Mouse (Mus musculus): ENCODE data around the gene Duoxa2. TPM values are rescaled to one million over a fixed set of nuclear protein-coding genes. Genes with fewer than 3 reads are reported as not detected.
A peak's percentile ranks its signal among the peaks of the same experiment; 100 is the strongest.

The Duoxa2 gene
- polyA plus RNA-seq, 1 experiment from 2014 or later = 0.16 TPM

DNA sequence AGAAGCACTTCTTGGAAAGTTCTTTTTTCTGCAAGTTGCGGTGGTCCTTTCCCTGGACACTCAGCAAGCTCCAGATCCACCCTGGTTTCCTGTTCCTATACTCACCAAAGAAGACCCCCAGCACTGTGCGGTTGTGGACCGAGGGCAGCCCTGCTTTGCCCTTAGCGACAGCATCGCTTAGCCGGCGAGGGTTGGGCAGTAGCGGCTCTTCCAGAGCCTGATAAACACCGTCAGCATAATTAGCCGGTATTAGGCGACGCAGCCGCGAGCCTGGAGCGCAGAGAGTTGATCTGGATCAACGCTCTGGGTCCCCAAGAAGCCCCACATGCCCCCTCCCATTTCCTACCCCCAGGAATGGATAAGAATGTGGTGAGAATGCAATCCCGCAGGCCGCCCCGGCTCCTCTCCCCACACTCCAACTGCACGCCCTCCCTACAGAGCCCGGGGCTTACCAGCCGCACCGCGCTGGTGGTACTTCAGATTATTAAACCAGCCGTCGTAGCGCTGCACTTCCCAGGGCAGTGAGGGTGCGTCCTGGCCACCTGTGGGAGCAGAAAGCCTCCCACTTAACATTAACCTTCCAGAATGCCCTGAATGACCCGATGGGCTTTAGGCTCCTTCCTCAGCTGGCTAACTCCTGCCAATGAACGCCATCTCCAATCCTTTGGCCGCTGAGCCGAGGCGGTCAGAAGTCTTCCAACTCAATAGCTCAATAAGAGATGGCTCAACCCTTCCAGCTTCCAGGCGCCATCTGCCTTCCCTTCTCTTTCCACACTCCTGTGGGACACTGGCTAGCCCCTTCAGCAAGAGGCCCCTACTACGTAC, 1.2 kb upstream of the Duoxa2 start:
- Histone ChIP-seq H3K9me3 (ENCODE audit: control insufficient read depth, low read length) (no peaks in the 10 kb centered on the region), H3K4me2 (ENCODE audit: low read depth, low read length) (peak overlapping the region; percentile 30; the same call in 1 of the 2 replicates), H3K4me1 (ENCODE audit: control insufficient read depth, insufficient read depth, low read length) (peaks cover 28% of the 10 kb centered on the region), H3K27me3 (replicated peaks; ENCODE audit: control insufficient read depth, insufficient read depth, low read length) (peaks cover 80% of the 10 kb centered on the region), H3K27ac (ENCODE audit: low read length) (no peak overlapping the region), H3K9ac (ENCODE audit: low read depth, low read length) (no peak overlapping the region), H3K36me3 (ENCODE audit: control insufficient read depth, insufficient read depth, low read length) (no peaks in the 10 kb centered on the region), H3K4me3 (ENCODE audit: low read length) (no peak overlapping the region)
- no peak for ATAC-seq
- WGBS = 1% methylated on average over 35 of the region's 35 CpGs

DNA sequence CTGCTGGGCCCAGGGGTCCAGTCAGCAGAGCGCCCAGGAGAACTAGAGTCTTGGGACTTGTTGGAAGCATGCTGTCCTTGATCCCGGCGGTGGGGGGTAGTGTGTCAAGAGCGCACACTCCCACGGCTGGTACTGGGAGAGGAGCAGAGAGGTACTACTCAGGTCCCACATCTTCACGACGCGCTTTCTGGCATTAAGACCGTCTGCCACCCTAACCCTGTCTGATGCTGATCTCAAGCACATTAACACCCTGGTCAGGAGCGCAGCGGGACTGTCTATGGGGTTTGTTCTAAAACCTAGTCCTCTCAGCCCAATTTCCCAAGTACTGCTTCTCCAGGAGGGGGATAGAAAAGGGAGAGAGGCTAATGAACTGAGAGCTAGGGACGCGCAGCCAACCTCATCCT, 602 bp upstream of the Duoxa2 start, which contains the start of gene Duox2:
Gene Duox2, minus strand, starts transcription at position 354 of the 404 bp plus-strand sequence.
- H3K27ac ChIP-seq (ENCODE audit: low read length) = no peak within 1 kb of the TSS
- peaks cover 80% of the 10 kb centered on the region for H3K27me3 ChIP-seq (replicated peaks; ENCODE audit: control insufficient read depth, insufficient read depth, low read length)
- no peaks in the 10 kb centered on the region for H3K9me3 ChIP-seq (ENCODE audit: control insufficient read depth, low read length)
- ATAC-seq = no peak
- H3K9ac ChIP-seq (ENCODE audit: low read depth, low read length) = no peak within 1 kb of the TSS
- 3% methylated on average over 13 of the region's 13 CpGs for WGBS
- H3K4me3 ChIP-seq (ENCODE audit: low read length) = peak within 1 kb of the TSS; percentile 37
- no peaks in the 10 kb centered on the region for H3K36me3 ChIP-seq (ENCODE audit: control insufficient read depth, insufficient read depth, low read length)
- peak within 1 kb of the TSS; percentile 57 for H3K4me2 ChIP-seq (ENCODE audit: low read depth, low read length)
- H3K4me1 ChIP-seq (ENCODE audit: control insufficient read depth, insufficient read depth, low read length) = peaks cover 28% of the 10 kb centered on the region

DNA sequence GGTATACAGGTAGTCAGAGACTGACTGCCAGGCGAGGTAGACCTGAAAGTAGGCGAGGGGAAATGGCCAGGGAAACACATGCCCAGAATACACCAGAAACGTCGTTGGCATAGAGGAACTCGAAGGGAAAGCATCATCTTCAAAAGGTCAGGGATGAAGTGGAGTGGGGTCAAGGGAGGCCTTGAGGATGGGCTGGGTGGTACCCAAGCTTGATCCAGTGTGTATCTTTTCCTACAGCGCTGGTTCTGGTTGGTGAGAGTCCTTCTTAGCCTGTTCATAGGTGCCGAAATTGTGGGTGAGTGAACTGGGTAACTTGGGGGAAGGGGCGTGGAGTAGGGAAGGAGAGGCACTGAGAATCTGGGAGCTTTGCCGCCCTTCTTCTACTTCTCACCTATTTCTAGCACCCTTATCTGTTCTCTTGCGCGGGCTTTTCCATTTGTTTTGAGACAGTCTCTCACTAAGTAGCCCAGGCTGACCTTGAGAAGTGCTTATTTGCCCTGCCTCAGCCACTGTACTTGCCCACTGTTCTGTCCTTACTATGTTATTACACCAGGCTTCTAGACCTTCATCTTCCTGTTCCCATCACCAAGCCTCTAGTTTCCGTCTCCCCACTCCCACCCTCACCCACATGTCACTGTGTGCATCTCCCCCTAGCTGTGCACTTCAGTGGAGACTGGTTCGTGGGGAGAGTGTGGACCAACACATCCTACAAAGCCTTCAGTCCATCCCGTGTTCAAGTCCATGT, 1.4 kb downstream of the Duoxa2 start:
- H3K27ac ChIP-seq (ENCODE audit: low read length) = no peak overlapping the region
- no peak overlapping the region for H3K4me3 ChIP-seq (ENCODE audit: low read length)
- no peak for ATAC-seq
- no peak overlapping the region for H3K4me2 ChIP-seq (ENCODE audit: low read depth, low read length)
- H3K4me1 ChIP-seq (ENCODE audit: control insufficient read depth, insufficient read depth, low read length) = peaks cover 28% of the 10 kb centered on the region
- H3K27me3 ChIP-seq (replicated peaks; ENCODE audit: control insufficient read depth, insufficient read depth, low read length) = peaks cover 64% of the 10 kb centered on the region
- H3K9me3 ChIP-seq (ENCODE audit: control insufficient read depth, low read length) = no peaks in the 10 kb centered on the region
- H3K36me3 ChIP-seq (ENCODE audit: control insufficient read depth, insufficient read depth, low read length) = no peaks in the 10 kb centered on the region
- H3K9ac ChIP-seq (ENCODE audit: low read depth, low read length) = no peak overlapping the region
- 21% methylated on average over 14 of the region's 14 CpGs for WGBS

DNA sequence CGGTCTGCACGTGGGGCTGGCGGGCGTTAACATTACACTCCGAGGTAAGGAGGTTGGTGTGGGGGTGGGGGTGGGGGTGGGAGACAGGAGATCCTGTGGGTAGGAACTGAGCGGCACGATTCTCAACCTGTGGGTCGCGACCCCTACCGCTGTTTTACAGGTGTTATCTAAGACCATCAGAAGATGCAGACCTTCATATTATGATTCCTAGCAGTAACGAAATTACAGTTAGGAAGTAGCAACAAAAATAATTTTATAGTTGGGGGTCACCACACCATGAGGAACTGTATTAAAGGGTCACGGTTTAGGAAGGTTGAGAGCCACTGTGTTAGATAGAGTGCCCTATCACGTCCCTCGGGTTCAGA, 1.9 kb downstream of the Duoxa2 start:
- WGBS = 5% methylated on average over 14 of the region's 14 CpGs
- H3K27me3 ChIP-seq (replicated peaks; ENCODE audit: control insufficient read depth, insufficient read depth, low read length) = peaks cover 64% of the 10 kb centered on the region

DNA sequence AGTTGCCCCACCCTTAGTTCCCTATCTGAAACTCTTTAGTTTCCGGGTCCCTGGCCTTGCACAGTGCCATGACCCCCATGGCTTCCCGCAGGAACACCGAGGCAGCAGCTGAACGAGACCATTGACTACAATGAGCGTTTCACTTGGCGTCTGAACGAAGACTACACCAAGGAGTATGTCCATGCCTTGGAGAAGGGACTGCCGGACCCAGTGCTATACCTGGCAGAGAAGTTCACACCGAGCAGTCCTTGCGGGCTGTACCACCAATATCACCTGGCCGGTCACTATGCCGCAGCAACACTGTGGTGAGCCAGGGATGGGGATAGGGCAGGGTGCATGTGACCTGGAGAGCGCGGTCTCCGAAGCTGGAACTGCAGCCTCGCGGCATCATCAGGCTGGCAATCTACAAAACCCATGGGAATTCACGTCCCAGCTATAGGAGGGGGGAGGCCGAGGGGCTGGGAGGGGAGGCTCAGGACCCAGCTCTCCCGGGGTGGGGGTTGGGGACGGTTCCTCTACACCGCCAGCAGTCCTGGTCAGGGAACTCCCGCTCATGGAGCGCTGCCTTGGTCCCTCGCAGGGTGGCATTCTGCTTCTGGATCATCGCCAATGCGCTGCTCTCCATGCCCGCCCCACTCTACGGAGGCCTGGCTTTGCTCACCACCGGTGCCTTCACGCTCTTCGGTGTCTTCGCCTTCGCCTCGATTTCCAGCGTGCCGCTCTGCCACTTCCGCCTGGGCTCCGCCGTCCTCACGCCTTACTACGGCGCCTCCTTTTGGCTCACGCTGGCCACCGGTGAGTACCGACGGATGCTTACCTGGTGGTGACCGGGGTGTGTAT, 2.6 kb downstream of the Duoxa2 start:
- Histone ChIP-seq H3K4me2 (ENCODE audit: low read depth, low read length) (peak overlapping the region; percentile 81), H3K4me1 (ENCODE audit: control insufficient read depth, insufficient read depth, low read length) (peaks cover 28% of the 10 kb centered on the region), H3K9ac (ENCODE audit: low read depth, low read length) (peak overlapping the region; percentile 34; the same call in 1 of the 2 replicates), H3K9me3 (ENCODE audit: control insufficient read depth, low read length) (no peaks in the 10 kb centered on the region), H3K27ac (ENCODE audit: low read length) (no peak overlapping the region), H3K27me3 (replicated peaks; ENCODE audit: control insufficient read depth, insufficient read depth, low read length) (peaks cover 60% of the 10 kb centered on the region), H3K36me3 (ENCODE audit: control insufficient read depth, insufficient read depth, low read length) (no peaks in the 10 kb centered on the region), H3K4me3 (ENCODE audit: low read length) (peak overlapping the region; percentile 45)
- peak; percentile 26 for ATAC-seq
- WGBS = 1% methylated on average over 48 of the region's 48 CpGs

More for the DNA sequence above, 1.9 kb downstream of the Duoxa2 start:
- H3K27ac ChIP-seq (ENCODE audit: low read length) = no peak overlapping the region
- H3K36me3 ChIP-seq (ENCODE audit: control insufficient read depth, insufficient read depth, low read length) = no peaks in the 10 kb centered on the region
- H3K4me2 ChIP-seq (ENCODE audit: low read depth, low read length) = no peak overlapping the region; the same call in 1 of the 2 replicates
- ATAC-seq = no peak
- peaks cover 28% of the 10 kb centered on the region for H3K4me1 ChIP-seq (ENCODE audit: control insufficient read depth, insufficient read depth, low read length)
- H3K9me3 ChIP-seq (ENCODE audit: control insufficient read depth, low read length) = no peaks in the 10 kb centered on the region
- no peak overlapping the region for H3K4me3 ChIP-seq (ENCODE audit: low read length)
- no peak overlapping the region for H3K9ac ChIP-seq (ENCODE audit: low read depth, low read length)

DNA sequence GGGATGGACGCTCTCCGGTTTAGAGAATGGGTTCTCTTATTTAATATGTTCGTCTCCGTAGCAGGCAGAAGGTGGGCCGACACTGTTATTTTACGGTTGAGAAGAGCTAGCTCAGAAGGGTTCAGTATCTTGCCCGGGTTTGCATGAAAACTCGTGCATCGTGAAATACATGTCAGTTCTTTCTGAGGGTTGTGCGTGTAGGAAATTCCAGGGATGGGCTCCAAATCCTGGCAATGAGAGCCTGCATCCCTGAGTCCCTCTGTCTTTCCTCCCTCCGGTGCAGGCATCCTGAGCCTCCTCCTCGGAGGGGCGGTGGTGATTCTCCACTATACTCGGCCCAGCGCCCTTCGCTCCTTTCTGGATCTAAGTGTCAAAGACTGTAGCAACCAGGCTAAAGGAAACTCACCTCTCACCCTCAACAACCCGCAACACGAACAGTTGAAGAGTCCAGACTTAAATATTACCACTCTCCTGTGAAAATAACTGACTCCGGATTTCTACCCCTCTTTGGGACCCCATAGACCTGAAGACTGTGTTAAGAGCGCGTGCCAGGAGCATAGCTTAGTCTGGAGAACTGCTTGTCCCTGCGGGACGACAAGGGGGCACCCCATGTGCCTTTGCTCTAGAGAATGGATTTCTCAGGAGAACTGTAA, 3.3 kb downstream of the Duoxa2 start:
- Histone ChIP-seq H3K27me3 (replicated peaks; ENCODE audit: control insufficient read depth, insufficient read depth, low read length) (peaks cover 57% of the 10 kb centered on the region), H3K36me3 (ENCODE audit: control insufficient read depth, insufficient read depth, low read length) (no peaks in the 10 kb centered on the region), H3K9me3 (ENCODE audit: control insufficient read depth, low read length) (no peaks in the 10 kb centered on the region), H3K4me2 (ENCODE audit: low read depth, low read length) (peak overlapping the region; percentile 81), H3K27ac (ENCODE audit: low read length) (no peak overlapping the region), H3K9ac (ENCODE audit: low read depth, low read length) (no peak overlapping the region), H3K4me3 (ENCODE audit: low read length) (peak overlapping the region; percentile 45), H3K4me1 (ENCODE audit: control insufficient read depth, insufficient read depth, low read length) (peaks cover 28% of the 10 kb centered on the region)
- no peak for ATAC-seq
- 10% methylated on average over 23 of the region's 23 CpGs for WGBS

DNA sequence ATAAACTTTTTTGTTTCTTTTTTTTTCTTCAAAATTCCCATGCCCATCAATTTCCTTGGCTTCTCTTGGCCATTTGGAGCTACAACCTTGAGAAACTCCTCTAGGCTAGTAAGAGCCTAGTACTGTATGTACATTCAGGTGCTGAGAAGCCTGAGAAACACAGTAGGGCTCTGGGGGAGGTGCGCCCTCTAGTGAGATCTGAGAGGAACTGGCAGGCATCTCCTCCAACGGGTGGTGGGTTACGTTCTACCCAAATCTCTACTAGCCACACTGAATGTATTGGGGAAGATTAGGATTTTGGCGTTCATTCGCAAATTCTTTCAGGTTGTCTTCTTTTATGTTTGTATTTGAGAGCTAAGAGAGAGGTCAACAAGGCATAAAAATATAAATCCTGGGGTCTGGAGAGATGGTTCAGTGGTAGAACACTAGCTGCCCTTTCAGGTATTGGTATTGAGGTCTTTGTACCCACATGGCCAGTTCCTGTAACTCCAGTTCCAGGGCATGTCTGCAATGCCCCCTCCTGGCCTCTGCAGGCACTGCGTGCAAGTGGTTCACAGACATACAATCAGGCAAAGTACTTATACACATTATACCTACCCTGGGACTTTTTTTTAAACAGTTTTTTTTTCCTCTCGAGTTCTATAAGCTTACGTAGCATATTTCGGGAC, 4.0 kb downstream of the Duoxa2 start:
- no peak overlapping the region for H3K9ac ChIP-seq (ENCODE audit: low read depth, low read length)
- no peak overlapping the region for H3K4me2 ChIP-seq (ENCODE audit: low read depth, low read length)
- no peaks in the 10 kb centered on the region for H3K36me3 ChIP-seq (ENCODE audit: control insufficient read depth, insufficient read depth, low read length)
- no peaks in the 10 kb centered on the region for H3K9me3 ChIP-seq (ENCODE audit: control insufficient read depth, low read length)
- peaks cover 50% of the 10 kb centered on the region for H3K27me3 ChIP-seq (replicated peaks; ENCODE audit: control insufficient read depth, insufficient read depth, low read length)
- no peak overlapping the region for H3K4me3 ChIP-seq (ENCODE audit: low read length)
- peak; percentile 58 for ATAC-seq
- no peak overlapping the region for H3K27ac ChIP-seq (ENCODE audit: low read length)
- H3K4me1 ChIP-seq (ENCODE audit: control insufficient read depth, insufficient read depth, low read length) = peaks cover 21% of the 10 kb centered on the region
- 9% methylated on average over 9 of the region's 9 CpGs for WGBS

DNA sequence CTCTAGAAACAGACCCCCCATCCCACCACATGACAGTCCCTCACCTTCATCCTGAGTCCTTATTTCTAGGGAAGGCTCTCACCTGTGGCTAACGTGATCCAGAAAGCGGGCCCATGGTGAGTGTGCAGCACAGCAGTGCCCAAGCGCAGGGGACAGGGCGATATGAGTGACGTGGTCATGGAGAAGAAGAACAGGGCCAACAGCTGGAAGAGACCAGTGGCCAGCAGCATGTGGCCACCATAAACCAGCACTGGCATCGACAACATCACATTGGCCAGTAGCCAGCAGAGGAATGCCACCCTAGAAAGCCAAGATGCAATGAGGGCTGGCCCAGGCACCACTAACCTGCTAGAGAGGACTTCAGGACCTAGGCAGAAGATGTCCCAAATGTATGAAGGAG, 5.8 kb downstream of the Duoxa2 start:
- Histone ChIP-seq H3K36me3 (ENCODE audit: control insufficient read depth, insufficient read depth, low read length) (no peaks in the 10 kb centered on the region), H3K4me2 (ENCODE audit: low read depth, low read length) (no peak overlapping the region), H3K9me3 (ENCODE audit: control insufficient read depth, low read length) (no peaks in the 10 kb centered on the region), H3K4me3 (ENCODE audit: low read length) (no peak overlapping the region), H3K4me1 (ENCODE audit: control insufficient read depth, insufficient read depth, low read length) (peaks cover 12% of the 10 kb centered on the region), H3K27me3 (replicated peaks; ENCODE audit: control insufficient read depth, insufficient read depth, low read length) (peaks cover 39% of the 10 kb centered on the region), H3K27ac (ENCODE audit: low read length) (no peak overlapping the region), H3K9ac (ENCODE audit: low read depth, low read length) (no peak overlapping the region)
- ATAC-seq = no peak
- WGBS = 84% methylated on average over 6 of the region's 6 CpGs

Data from intestine, embryonic 16.5 days (tissue).